24 mouse cellular contexts compared by ENCODE assay signal in genomic region chr15:97332582-97332981, GRCm38 (mm10).
"Had no signal": no experiment of that assay in that cellular context is flagged by ENCODE, and none has a peak within 500 bp of the region (broad histone marks: within the 10 kb centered on the region; RNA-seq: fewer than 3 reads in every experiment).

No protein-coding gene starts in this region.

- H3K9ac ChIP-seq: heart, embryonic 13.5 days; heart, embryonic 15.5 days; hindbrain, embryonic 13.5 days; hindbrain, embryonic 15.5 days; limb, embryonic 12.5 days; liver, embryonic 13.5 days; liver, embryonic 15.5 days; liver, postnatal 0 days had no signal

- H3K36me3 ChIP-seq: heart, embryonic 13.5 days; heart, embryonic 15.5 days; hindbrain, embryonic 13.5 days; hindbrain, embryonic 15.5 days; limb, embryonic 10.5 days; limb, embryonic 12.5 days; liver, embryonic 13.5 days; liver, embryonic 15.5 days had no signal

- H3K27me3 ChIP-seq: heart, embryonic 13.5 days; heart, embryonic 15.5 days; hindbrain, embryonic 13.5 days; hindbrain, embryonic 15.5 days; limb, embryonic 12.5 days; liver, embryonic 13.5 days; liver, embryonic 15.5 days had no signal

- DNase-seq: gastrocnemius, adult 2 months; gastrocnemius, postnatal 10 days; gastrocnemius, postnatal 25 days; heart, adult 18-20 months; heart, postnatal 14 days; heart, postnatal 36 days; kidney, adult 18-20 months; kidney, adult 8-10 months; kidney, postnatal 10 days; kidney, postnatal 25 days; kidney, postnatal 4 days; liver; liver, embryonic 13.5 days; liver, postnatal 0 days had no signal

- H3K4me3 ChIP-seq: gastrocnemius, adult 2 months; heart, embryonic 13.5 days; heart, embryonic 15.5 days; hindbrain, embryonic 13.5 days; hindbrain, embryonic 15.5 days; layer of hippocampus, adult 2 months; left cerebral cortex, adult 2 months; limb, embryonic 10.5 days; limb, embryonic 12.5 days; liver, embryonic 13.5 days; liver, embryonic 15.5 days had no signal

- H3K9me3 ChIP-seq: hindbrain, embryonic 15.5 days; limb, embryonic 10.5 days; liver, embryonic 13.5 days; liver, embryonic 15.5 days had no signal

- H3K27ac ChIP-seq: gastrocnemius, adult 2 months; heart, embryonic 13.5 days; heart, embryonic 15.5 days; hindbrain, embryonic 13.5 days; hindbrain, embryonic 15.5 days; hindbrain, postnatal 0 days; layer of hippocampus, adult 2 months; left cerebral cortex, adult 2 months; limb, embryonic 10.5 days; limb, embryonic 12.5 days; liver, embryonic 13.5 days; liver, embryonic 15.5 days had no signal

- H3K4me1 ChIP-seq: heart, embryonic 13.5 days; heart, embryonic 15.5 days; hindbrain, embryonic 13.5 days; hindbrain, embryonic 15.5 days; limb, embryonic 10.5 days; limb, embryonic 12.5 days had no signal
